Mouse (Mus musculus) liver, adult 2 months (tissue): Measurements from ENCODE around the gene Nfia. TPM values are rescaled to one million over a fixed set of nuclear protein-coding genes. Genes with fewer than 3 reads are reported as not detected.

Source experiments
- DNase-seq: peaks from one replicate; pipeline ENCODE4 v3.0.0-alpha.2; 2011; ENCODE audit warnings: low read depth, low spot score; ENCODE audit errors: extremely low read depth
- H3K27ac ChIP-seq: fragments of 200-500 bp; replicated peaks from 2 replicates; pipeline ENCODE4 v1.5.1; 2012; ENCODE audit warnings: low read depth, mild to moderate bottlenecking, control low read depth, inconsistent platforms, low read length; ENCODE audit not compliant: insufficient read depth
- H3K27me3 ChIP-seq: fragments of 200-500 bp; 2 replicates; pipeline ENCODE4 v1.6.1; 2012; ENCODE audit warnings: mild to moderate bottlenecking, moderate library complexity, low read length, inconsistent platforms; ENCODE audit not compliant: control insufficient read depth, insufficient read depth
- H3K36me3 ChIP-seq: fragments of 200-500 bp; 2 replicates; pipeline ENCODE4 v1.6.1; 2012; ENCODE audit warnings: low read length, inconsistent platforms; ENCODE audit not compliant: control insufficient read depth, insufficient read depth
- H3K4me1 ChIP-seq: fragments of 200-500 bp; 2 replicates; pipeline ENCODE4 v1.6.1; 2011; ENCODE audit warnings: low read length; ENCODE audit not compliant: control insufficient read depth, insufficient read depth
- H3K4me3 ChIP-seq: fragments of 200-500 bp; 2 replicates; pipeline ENCODE4 v1.5.1; 2011; ENCODE audit warnings: low read depth, mild to moderate bottlenecking, control low read depth, low read length, moderate library complexity; ENCODE audit not compliant: insufficient read depth
- H3K79me2 ChIP-seq: fragments of 200-500 bp; 2 replicates; pipeline ENCODE4 v1.6.1; 2012; ENCODE audit warnings: inconsistent platforms, mild to moderate bottlenecking, low read length, moderate library complexity; ENCODE audit not compliant: control insufficient read depth, insufficient read depth
- H3K9ac ChIP-seq: fragments of 200-500 bp; 2 replicates; pipeline ENCODE4 v1.6.1; 2012; ENCODE audit warnings: low read depth, mild to moderate bottlenecking, control low read depth, inconsistent platforms, low read length
- CTCF ChIP-seq: fragments of 200-500 bp; IDR thresholded peaks from 2 replicates; pipeline ENCODE4 v1.5.1; 2011; ENCODE audit warnings: low read depth, low read length, control low read depth
- POLR2A ChIP-seq: fragments of 200-500 bp; IDR thresholded peaks from 2 replicates; pipeline ENCODE4 v1.6.1; 2011; ENCODE audit warnings: low read length, control low read depth; ENCODE audit not compliant: insufficient read depth; ENCODE audit errors: extremely low read depth
- WGBS: fragments of 180-500 bp; shearing (Covaris S2); methylation state at CpG from one replicate; pipeline ENCODE4 v1.1.7; 2018; 5-methylcytosine and 5-hydroxymethylcytosine counted together
- polyA plus RNA-seq: library from polyadenylated mRNA; depleted of rRNA; stranded (reverse); fragments of >200 nt; gene quantifications from 2 replicates; pipeline ENCODE4 v1.2.3, GENCODE M21; 2012
- total RNA-seq: library from RNA; depleted of rRNA; stranded (reverse); fragments of >200 nt; gene quantifications from 2 replicates; pipeline ENCODE4 v1.2.3, GENCODE M21; 2014

Gene Nfia
- total and polyA plus RNA-seq, 2 experiments: 12.5 to 32.2 TPM

- no peaks in the 10 kb centered on the region for H3K36me3 ChIP-seq
- WGBS: 88% methylated on average over 2 of the region's 2 CpGs
- H3K27ac ChIP-seq: no peak overlapping the region
- H3K27me3 ChIP-seq: no peaks in the 10 kb centered on the region
- H3K4me3 ChIP-seq: no peak overlapping the region
- no peak overlapping the region for H3K9ac ChIP-seq
- DNase-seq: no peak
- TF ChIP-seq CTCF (no peak), POLR2A (no peak)
- H3K79me2 ChIP-seq: peaks cover 21% of the 10 kb centered on the region; the same call in 1 of the 2 replicates
- H3K4me1 ChIP-seq: peaks cover 12% of the 10 kb centered on the region; the same call in 1 of the 2 replicates
Measured at GRCm38 (mm10) chr4:97936371-97936770, 163.8 kb downstream of the Nfia start.

- peaks cover 23% of the 10 kb centered on the region; the same call in 1 of the 2 replicates for H3K79me2 ChIP-seq
- no peak for DNase-seq
- H3K27ac ChIP-seq: no peak overlapping the region
- TF ChIP-seq CTCF (no peak), POLR2A (no peak)
- H3K9ac ChIP-seq: no peak overlapping the region
- no peaks in the 10 kb centered on the region for H3K36me3 ChIP-seq
- peaks cover 8% of the 10 kb centered on the region; the same call in 1 of the 2 replicates for H3K4me1 ChIP-seq
- H3K4me3 ChIP-seq: no peak overlapping the region
- no peaks in the 10 kb centered on the region for H3K27me3 ChIP-seq
- WGBS: 72% methylated on average over 3 of the region's 3 CpGs
Measured at GRCm38 (mm10) chr4:97936912-97937311, 164.4 kb downstream of the Nfia start.

DNA sequence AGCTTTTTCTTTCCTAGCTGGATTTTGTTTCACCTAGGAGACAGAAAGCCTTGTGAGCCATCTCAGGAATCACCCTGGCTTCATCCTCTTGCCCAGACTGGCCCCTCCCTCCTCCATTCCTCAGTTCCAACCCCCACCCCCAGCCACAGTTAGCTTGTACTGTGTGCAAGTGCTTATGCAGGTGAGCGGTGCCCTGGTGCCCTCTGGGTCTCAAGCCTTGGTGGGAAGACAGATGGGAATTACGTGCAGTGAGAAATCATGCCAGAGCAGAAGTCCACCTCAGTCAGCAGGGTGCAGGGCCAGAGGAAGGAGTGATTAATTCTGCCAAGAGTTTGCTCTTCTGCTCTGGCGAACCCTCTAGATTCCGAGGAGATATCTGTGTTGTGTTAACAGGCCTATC is 167.0 kb downstream of the Nfia start:
- no peak for TF ChIP-seq CTCF
- Histone ChIP-seq H3K9ac (no peak overlapping the region), H3K79me2 (peaks cover 27% of the 10 kb centered on the region; the same call in 1 of the 2 replicates), H3K27me3 (no peaks in the 10 kb centered on the region), H3K27ac (no peak overlapping the region), H3K36me3 (no peaks in the 10 kb centered on the region), H3K4me3 (no peak overlapping the region), H3K4me1 (0 out of 2 replicates have a peak, but pooled peaks cover 2% of the 10 kb centered on the region)
- whole genome bisulfite sequencing: 39% methylated on average over 4 of the region's 4 CpGs
- peak; percentile 28 for DNase-seq

- DNase-seq: no peak
- TF ChIP-seq CTCF: no peak
- TF ChIP-seq POLR2A: no peak
- Histone ChIP-seq H3K27me3 (no peaks in the 10 kb centered on the region), H3K9ac (no peak overlapping the region), H3K36me3 (no peaks in the 10 kb centered on the region; the same call in 1 of the 2 replicates), H3K4me1 (0 out of 2 replicates have a peak, but pooled peaks cover 2% of the 10 kb centered on the region), H3K4me3 (no peak overlapping the region), H3K27ac (no peak overlapping the region), H3K79me2 (peaks cover 29% of the 10 kb centered on the region; the same call in 1 of the 2 replicates)
- 81% methylated on average over 4 of the region's 4 CpGs for WGBS
Measured at GRCm38 (mm10) chr4:97939920-97940520, 167.5 kb downstream of the Nfia start.

- H3K79me2 ChIP-seq: peaks cover 19% of the 10 kb centered on the region; the same call in 1 of the 2 replicates
- H3K27ac ChIP-seq: no peak overlapping the region
- H3K36me3 ChIP-seq: no peaks in the 10 kb centered on the region; the same call in 1 of the 2 replicates
- DNase-seq: no peak
- TF ChIP-seq CTCF (no peak), POLR2A (no peak)
- H3K4me1 ChIP-seq: peaks cover 2% of the 10 kb centered on the region; the same call in 1 of the 2 replicates
- 92% methylated on average over 8 of the region's 8 CpGs for WGBS
- no peak overlapping the region for H3K4me3 ChIP-seq
- H3K27me3 ChIP-seq: no peaks in the 10 kb centered on the region
- no peak overlapping the region for H3K9ac ChIP-seq
Measured at GRCm38 (mm10) chr4:97941616-97942015, 169.1 kb downstream of the Nfia start.

- no peak for DNase-seq
- 100% methylated on average over 2 of the region's 2 CpGs for WGBS
- Histone ChIP-seq H3K4me1 (peaks cover 2% of the 10 kb centered on the region), H3K9ac (no peak overlapping the region), H3K36me3 (no peaks in the 10 kb centered on the region; the same call in 1 of the 2 replicates), H3K27me3 (no peaks in the 10 kb centered on the region), H3K4me3 (no peak overlapping the region), H3K27ac (no peak overlapping the region), H3K79me2 (peaks cover 17% of the 10 kb centered on the region; the same call in 1 of the 2 replicates)
- no peak for TF ChIP-seq POLR2A
- no peak for TF ChIP-seq CTCF
Measured at GRCm38 (mm10) chr4:97944309-97944708, 171.8 kb downstream of the Nfia start.
